Mouse (Mus musculus): Measurements from ENCODE around the gene Stk33.
"Not testable (repeated sequence)": the region's sequence is repeated elsewhere in the genome, so short reads cannot be mapped to it uniquely, and the experiment has no call there.

Gene Stk33

DNA sequence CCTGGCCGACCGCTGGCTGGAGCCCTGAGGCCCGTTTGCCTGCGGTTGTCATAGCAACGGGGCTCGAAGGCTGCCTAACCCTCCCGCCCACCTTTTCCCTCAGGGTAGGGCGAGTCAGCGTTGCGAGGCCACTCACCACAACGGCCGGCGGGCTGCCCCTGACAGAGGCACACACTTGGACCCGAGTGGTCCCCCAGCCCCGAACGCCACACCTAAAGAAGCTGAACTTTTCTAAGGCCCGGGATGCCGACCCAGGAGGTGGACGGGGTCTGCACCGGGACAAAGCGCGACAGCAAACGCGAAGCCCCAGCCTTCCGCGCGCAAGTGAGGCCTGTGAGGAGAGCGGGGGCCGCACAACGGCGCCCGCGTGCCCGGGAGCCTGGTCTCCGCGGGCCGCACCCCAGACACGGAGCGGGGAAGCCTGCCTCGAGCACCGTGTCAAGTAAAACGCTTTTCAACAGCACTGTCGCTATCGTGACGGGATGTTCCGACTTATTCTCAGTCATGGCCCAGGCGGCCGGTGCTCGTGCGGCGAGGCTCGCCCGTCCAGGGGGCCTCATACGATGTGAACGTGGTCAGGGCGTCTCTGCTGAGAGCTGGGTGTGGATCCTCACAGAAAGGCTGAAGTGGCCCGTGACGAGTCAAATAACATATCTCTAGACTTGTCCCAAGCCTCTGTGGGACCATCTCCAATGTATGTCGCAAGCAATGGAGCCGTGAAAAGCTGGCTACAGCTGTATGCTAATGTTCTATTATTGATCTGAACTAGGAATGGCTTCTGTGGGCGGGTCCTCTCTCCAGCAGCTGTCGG lies at the start of gene Stk33:
Gene Stk33, minus strand, starts transcription at position 301 of the 811 bp plus-strand sequence.
- DNase-seq, result no peak

DNA sequence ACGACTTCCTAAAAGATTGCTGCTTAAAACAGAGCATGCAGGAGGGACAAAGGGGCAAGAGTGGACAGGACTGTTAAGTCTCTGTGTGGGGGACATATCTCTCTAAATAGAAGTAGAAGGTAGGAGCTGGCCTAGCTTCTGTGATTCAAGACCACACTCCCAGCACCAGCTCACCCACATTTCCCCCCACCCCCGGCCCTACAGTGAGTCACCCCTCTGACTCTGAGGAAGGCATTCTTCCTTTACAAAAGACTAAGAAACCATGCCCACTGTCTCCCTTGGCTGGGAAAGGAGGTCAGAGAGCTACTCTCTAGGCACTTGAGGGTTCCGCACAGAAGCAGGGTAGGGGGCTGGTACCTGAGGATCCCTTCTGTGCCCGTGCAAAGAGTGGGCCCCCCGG lies 45.3 kb upstream of the Stk33 start:
- no peak for DNase-seq

DNA sequence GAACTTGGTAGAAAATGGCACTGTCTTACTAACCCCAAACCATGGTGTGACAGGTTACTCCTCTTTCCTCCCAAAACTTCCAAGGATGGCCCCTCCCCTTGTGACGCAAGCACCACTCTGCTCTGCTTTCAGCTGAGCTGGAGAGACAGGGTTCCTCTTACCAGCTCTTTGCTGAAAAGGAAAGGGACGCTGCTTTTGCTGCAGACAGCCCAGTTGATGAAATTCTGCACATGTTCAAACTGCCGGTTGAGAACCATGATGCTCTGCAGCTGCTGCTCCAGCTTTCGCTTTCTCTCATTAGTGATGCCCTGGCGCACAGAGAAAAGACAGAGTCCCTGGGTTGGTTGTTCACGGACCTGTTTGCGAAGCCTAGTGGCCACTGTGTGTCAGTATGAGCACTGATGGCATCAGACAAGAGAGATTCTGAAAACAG lies 41.9 kb upstream of the Stk33 start:
- peak in 1 of 2 experiments; percentile 7 for DNase-seq

DNA sequence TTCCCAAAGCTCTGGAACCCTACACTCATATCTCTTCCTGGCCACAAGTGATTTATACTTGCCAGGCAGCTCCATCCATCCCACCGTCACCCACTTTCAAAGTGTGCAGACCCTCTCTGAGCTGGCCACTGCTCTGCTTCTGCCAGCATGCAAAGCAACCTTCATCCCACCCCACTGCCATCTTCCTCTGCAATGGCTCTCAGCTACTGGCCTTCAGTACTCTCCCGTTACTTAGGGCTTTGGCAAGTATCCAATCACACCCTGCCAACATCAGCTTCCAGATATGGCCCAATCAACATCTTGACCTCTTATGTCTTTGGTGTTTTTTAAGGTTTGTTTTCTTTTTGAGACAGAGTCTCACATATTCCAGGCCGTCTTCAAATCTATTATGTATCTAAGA lies 39.0 kb upstream of the Stk33 start:
- DNase-seq, result no peak

DNA sequence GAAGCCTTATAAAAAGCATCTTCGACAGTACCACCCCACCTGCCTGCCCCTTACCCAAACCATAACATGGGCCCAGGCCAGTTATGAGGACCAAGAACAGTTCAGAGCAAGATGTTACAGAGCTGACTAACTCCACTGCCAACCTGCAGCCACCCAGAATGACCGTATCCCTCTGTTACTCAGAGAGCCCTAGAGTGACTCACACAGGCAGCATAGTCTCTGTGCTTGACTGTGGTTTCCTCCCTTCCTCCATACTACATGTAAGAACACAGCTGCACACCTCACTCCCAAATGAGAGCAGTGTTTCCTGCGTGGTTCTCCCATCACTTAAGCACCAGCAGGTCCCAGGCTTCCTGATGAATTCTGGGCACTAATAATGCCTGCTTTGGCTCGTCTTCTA lies 31.8 kb upstream of the Stk33 start:
- no peak for DNase-seq

DNA sequence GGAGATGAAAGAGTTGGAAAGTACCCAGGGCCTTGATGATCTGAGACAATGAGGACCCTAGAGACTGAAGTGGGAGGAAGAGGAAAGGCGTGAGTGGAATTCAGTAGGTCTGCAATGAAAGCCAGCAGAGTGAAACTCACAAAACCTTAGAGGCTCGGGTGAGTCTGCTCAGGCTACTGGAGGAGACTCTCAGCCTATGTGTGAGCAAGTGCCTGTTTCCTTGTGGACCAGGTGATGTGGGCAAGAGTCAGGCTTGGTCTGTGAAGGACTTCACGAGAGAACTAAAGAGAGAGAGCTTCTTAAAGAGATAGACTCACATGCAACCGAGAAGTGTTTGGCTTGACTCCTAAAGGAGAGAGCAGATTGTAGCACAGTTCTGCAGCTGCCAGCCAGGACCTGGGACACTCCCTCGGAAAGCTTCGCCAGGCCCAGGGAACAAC lies 29.4 kb upstream of the Stk33 start:
- DNase-seq, result no peak

DNA sequence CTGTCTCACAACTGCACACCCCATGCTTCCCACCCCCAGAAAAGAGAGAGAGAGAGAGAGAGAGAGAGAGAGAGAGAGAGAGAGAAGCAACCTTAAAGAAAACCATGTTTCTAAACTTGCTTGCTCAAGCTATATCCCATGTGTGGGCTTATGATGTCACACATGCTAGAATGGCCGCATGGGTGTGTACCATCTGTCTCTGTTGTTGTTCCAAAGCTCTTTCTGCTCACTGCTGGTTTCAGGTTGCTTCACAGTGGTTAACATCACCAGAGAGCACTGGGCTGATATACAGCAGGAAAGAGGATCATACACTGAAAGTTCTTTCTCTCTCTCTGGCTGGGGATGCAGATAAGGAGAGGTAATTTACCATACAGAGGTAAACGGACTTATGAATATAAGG lies 28.7 kb upstream of the Stk33 start:
- no peak for DNase-seq

DNA sequence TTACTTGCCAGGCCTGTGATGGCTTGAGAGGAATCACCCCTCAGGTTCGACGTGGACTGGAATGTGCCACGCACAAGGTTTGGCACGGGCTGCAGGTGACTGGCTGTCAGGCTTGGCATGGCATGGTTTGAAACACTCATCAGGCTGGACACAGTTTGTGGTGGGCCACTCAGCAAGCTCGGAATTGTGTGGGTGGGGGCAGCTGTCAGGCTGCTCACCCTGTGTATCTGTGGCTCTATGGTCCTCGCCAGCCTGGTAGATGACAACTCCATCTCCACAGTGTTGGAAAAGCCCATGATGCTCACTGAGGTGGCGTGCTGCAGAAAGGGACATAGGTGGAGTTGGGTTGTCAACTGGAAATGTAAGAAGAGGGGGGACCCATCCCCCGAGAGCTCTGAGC lies 21.8 kb upstream of the Stk33 start:
- DNase-seq, result no peak

DNA sequence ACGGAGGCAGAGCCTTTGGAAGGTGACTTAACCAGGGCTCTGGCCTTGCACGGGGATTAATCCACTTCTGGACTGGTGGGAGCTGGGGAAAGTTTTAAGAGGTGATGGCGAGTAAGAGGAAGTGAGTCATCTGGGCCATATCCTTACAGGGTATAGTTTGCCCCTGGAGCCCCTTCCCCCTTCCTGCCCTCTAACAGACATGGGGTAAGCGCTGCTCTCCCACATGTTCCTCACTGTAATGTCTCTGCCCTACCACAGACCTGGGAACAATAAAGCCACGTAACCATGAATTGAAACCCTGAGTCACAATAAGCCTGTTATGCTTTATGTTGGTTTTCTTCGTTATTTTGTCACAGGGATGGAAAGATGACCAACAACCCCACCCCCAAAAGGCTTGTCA lies 17.7 kb upstream of the Stk33 start:
- DNase-seq, result no peak

DNA sequence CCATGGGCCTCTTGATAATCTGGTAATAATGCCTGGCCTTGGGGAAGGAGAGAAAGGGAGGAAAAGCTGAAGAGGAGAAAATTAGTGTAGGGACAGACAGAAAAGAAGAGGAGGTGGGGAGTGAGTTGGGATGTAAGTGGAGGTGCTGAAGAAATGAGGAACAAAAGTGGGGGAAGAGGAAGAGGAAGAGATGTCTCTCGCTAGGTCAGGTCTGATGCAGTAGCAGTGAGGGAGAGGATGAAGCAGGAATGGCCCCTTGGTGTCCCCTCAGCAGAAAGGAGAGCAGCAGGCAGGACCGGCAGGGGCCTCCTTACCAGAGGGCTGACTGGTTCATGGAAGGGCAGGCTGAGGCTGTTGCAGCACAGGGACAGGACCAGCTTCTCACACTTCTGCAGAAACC lies 16.9 kb upstream of the Stk33 start:
- DNase-seq, result no peak

DNA sequence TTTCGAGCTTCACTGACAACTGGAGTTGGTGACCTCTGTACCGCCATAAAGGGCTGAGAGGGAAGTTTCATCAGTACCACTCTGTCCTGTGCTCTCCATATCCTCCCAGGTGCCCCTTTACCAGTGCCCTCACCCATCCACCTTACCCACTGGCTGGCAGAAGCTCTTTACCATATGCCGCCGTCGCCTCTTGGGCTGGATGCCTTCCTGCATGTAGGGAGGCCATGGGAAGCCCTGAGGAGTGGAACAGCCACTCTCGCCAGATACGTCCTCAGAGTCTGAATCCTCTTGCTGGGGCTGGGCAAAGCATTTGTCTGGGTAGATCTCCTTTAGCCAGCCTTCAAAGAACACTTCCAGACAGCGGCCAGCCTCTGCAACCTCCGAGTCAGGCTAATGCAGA lies 16.0 kb upstream of the Stk33 start:
- DNase-seq, result no peak

DNA sequence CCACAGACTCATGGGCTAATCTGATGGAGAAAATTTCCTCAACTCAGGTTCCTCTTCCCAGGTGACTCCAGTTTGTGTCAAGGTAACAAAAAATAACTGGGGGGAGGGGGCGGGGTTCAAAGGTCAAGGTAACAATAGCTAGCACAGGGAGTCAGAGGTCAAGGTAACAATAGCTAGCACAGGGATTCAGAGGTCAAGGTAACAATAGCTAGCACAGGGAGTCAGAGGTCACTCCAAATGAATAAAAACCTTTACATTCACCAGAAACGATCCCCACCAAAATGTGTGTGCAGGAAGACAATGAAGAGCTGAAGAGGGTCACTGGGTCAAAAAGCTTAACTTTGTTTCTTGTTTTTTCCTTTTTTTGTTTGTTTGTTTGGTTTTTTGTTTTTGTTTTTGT lies 9.2 kb upstream of the Stk33 start:
- no peak for DNase-seq

DNA sequence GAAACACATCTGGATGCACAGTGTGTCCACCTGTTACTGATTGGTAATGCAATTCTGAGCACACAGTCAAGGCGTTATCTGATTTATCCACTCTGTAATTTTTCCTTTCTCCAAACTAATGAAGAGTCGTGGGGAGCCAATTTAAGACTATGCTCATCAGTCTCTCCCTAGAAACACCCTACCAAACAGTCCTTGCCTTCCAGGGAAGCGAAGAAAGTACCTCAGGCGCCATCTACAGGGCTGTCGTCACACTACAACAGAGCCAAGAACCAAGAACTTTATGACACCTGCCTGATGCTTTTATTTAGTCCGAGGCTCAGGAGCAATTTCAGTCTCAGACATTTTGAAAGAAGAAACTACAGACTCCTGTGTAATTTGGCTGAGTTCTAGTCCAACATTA lies 6.1 kb upstream of the Stk33 start:
- peak in 1 of 2 experiments; percentile 21 for DNase-seq

DNA sequence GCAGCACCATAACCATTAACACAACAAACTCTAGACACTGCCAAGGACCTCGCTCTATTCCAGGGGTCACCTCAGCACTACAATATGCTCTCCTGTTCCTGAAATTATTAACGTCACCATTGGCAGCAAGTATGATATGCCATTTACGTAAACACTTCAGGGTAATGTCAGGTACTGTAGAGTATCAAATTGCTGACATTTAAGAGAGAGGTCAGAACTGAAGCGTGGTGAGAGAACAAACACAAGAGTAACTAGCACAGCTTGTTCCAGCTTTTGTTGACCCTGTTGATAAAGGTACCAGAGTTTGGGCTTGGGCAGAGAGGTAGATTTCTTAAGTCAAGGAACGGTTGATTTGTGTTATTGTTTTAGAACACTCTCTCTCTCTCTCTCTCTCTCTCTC lies 3.9 kb upstream of the Stk33 start:
- DNase-seq, result no peak

DNA sequence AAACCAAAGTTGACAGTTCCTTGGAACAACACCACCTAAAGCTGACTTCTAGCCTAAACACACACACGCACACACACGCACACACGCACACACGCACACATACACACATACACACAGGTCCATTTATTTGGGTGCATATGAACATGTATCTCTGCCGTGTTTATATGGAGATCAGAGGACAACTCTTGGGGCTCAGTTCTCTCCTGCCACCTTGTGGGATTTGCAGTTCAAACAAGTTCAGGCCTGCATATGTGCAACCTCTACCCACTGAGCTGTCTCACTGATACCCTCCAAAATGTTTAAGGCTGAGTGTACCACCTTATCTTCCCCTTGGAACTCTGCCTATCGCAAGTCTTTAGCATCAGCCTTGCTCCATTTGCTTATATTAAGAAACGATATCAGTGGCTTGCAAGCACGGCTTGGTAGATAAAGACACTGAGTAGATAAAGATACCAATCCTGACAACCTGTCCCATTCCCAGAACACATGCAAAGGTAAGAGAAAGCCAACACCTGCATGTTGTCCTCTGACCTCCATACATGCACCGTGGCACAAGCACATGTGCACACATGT lies 1.9 kb upstream of the Stk33 start:
- DNase-seq, result no peak

DNA sequence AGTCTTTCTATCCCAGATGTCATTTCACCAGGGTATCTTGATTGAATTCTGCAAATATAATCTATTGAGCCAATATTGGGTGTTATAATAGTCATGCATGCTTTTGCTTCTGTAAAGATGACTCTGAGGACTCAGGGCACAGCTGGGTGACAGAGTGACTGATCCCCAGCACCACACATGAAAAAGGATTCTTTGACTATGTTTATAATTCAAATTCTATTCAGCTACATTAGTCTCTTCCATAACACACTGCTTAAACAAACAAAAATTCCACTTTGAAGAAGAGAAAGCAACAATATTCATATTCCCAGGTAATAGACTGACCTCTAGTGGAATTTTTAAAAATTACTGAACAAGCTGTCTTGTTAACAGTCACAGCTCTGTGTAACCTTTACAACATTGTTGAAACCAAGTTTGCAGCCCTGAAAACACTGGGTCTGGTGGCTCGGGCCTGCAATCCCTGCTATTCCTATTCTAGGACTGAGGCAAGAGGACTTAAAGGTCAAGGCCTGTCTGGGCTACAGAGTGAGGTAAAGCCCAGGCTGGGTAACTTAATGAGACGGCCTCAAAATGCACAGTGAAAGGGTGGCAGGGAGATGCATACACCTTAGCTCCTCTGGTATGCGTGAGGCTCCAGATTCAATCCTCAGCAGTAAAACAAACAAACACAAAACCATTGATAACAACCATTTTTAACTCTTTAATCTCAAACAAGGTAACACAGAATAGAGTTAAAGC lies 14.3 kb downstream of the Stk33 start:
- DNase-seq, result peak in 1 of 2 experiments; percentile 2

DNA sequence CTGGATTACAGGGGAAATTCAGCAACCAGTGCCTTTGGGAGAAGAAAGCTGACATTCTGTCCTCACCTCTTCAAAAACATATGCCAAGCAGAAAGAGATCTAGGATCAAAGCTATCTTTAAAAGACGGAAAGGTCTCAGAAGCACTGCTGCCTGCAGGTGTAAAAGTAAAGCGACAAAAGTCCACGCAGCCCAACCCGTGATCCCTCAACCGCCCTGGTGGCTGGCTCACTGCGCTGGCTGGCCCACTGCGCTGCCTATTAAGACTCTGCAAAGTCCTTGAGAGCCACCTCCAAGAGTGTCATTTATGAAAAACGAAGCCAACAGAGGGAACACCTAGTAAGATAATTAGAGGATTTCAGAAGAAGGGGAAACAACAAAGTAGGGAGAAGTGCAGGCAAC lies 16.1 kb downstream of the Stk33 start:
- no peak for DNase-seq

DNA sequence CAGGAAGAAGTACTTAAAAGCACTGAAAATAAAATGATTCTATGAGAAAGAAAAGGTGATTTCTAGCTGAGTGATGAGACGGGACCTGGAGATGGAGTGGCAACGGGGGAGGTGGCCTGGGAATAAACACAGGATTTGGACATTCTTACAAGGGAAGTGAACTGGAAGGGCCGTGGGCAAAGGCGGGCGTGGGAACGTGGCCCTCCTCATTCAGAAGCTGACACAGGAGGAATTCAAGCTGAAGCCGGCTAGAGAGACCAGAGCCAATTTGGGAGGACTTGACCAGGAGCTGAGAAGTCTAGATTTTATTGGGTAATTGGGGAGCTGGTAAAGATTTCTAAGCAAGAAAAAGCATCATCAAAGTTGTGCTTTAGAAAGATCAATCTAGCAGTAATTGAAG lies 33.4 kb downstream of the Stk33 start:
- no peak for DNase-seq

DNA sequence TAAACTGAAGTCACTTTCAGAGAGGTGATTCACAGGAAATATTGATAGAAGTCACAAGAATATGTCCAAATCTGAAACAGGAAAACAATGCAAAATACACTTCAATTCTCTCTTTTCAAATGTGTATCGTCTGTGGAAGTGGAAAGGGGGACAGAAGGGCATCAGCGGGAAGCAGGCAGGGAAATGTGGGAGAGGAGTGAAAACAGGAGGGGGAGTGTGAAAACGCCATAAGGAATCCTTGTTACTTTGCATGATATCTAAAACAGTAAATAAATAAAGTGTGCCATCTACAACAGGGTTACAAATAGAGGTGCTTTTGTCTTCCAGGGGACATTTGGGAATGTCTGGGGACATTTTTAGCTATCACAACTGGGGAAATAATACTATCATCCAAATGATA lies 39.6 kb downstream of the Stk33 start:
- no peak for DNase-seq

DNA sequence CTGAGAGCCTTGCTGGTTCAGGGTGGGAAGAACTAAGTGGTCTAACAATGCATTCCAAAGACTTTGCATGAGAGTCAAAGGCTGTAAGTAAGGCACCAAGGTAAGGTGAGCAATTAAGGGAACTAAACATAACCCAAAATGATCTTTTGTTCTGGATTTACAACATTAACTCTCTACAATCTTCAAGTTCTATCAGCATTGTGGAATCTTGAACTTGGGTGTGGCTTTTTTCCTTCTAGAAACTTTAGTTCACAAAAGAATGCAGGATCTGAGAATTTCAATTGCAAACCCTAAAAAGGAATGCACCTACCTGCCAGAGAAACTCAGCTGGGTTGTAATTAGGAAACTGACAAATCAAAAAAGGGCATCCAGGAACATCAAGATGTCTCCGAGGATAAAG lies 57.8 kb downstream of the Stk33 start:
- no peak for DNase-seq

DNA sequence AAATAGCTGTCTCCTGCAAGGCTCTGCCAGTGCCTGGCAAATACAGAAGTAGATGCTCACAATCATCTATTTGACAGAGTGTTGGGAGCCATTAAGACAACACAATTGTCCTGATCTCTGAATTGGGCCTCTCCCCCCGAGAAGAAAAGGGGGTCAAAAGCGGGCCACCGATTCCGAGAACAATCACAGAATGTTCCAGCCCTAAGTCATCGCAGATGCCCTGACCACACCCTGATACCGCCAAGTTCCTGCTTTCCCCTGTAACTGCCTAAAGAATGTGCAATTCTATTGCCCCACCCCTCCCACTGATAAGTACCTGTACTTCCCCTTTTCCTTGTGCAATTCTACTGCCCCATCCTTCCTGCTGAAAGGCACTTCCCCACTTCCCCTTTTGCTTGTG lies 65.3 kb downstream of the Stk33 start:
- DNase-seq, result not testable (repeated sequence)

DNA sequence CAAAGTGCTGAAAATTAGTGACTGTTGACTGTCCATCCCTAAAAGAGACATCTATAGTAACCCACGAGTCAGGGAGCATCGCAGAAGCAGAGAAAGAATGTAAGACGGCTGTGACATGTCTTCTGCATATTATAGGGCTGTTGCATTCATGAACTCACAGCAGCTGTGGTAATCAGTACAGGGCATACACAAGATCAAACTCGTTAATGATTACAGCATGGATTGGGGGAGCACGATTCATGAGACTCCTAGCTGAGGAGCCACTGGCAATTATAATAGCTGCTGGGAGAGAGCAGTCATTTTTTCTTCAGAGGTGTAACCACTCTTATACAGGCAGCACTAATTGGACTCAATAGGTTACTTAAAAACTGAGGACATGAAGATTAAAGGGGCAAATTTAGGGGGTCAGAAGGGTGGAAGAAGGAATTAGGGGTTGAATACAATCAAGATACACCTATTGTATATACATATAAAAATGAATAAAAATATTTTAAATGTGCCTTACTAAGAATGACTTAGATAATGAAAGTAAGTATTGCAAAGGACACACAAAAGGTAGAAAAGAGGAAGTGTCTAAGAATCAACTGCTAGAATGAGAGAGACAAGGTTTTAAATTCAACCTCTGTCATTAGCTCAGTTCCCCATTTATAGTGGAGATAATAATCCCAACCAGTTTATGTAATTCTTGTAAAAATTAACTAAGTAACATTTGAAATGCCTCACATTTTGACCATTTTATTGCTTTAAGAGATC lies 80.3 kb downstream of the Stk33 start:
- no peak for DNase-seq

DNA sequence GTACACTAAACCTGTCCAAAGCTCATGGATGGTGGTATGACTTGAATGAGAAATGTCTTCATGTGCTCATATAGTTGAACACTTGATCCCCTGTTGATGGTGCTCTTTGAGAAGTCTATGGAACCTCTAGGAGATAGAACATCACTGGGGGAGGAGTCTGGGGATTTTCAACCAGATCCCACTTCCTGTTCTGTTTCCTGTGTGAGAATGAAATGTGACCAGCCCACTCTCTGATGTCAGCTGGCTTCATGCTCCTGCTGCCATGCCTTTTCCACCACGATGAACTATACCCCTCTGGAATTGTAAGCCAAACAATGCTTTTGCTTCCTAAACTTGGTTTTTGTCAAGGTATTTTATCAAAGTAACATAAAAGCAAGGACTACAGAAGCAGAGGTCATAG lies 81.0 kb downstream of the Stk33 start:
- no peak for DNase-seq
